Mouse (Mus musculus) lung, embryonic 16.5 days (tissue): ENCODE results near the gene Slc2a3. TPM values are rescaled to one million over a fixed set of nuclear protein-coding genes. Genes with fewer than 3 reads are reported as not detected.
"Not testable (repeated sequence)": the region's sequence is repeated elsewhere in the genome, so short reads cannot be mapped to it uniquely, and the experiment has no call there.

Source experiments
- ATAC-seq: fragments of 200-750 bp; cut with Nextera tagmentation; 2 replicates; pipeline ENCODE4 v1.8.0; 2017; ENCODE audit warnings: low read depth, mild to moderate bottlenecking, moderate library complexity
- H3K27ac ChIP-seq: fragments of 300-500 bp; sonication (generic); 2 replicates; pipeline ENCODE4 v1.5.1; 2014; ENCODE audit warnings: mild to moderate bottlenecking, control low read depth, low read length
- H3K27me3 ChIP-seq: fragments of 300-500 bp; sonication (generic); 2 replicates; pipeline ENCODE4 v1.6.1; 2014; ENCODE audit warnings: low read depth, low read length, mixed read lengths; ENCODE audit not compliant: control insufficient read depth, insufficient read depth
- H3K36me3 ChIP-seq: fragments of 300-500 bp; sonication (generic); 2 replicates; pipeline ENCODE4 v1.6.1; 2014; ENCODE audit warnings: low read length; ENCODE audit not compliant: control insufficient read depth, insufficient read depth
- H3K4me1 ChIP-seq: fragments of 300-500 bp; sonication (generic); replicated peaks from 2 replicates; pipeline ENCODE4 v1.6.1; 2014; ENCODE audit warnings: low read length, mixed read lengths; ENCODE audit not compliant: control insufficient read depth, insufficient read depth
- H3K4me2 ChIP-seq: fragments of 300-500 bp; sonication (generic); 2 replicates; pipeline ENCODE4 v1.6.1; 2014; ENCODE audit warnings: low read depth, low read length, control low read depth
- H3K4me3 ChIP-seq: fragments of 300-500 bp; sonication (generic); 2 replicates; pipeline ENCODE4 v1.5.1; 2014; ENCODE audit warnings: mild to moderate bottlenecking, low read length, control low read depth
- H3K9ac ChIP-seq: fragments of 300-500 bp; sonication (generic); 2 replicates; pipeline ENCODE4 v1.6.1; 2014; ENCODE audit warnings: low read length, control low read depth
- H3K9me3 ChIP-seq: fragments of 300-500 bp; sonication (generic); 2 replicates; pipeline ENCODE4 v1.6.1; 2016; ENCODE audit warnings: low read length; ENCODE audit not compliant: control insufficient read depth
- WGBS: fragments of 180-500 bp; shearing (Covaris S2); extraction: QIAGEN DNeasy Blood & Tissue Kit; methylation state at CpG from one replicate; pipeline ENCODE4 v1.1.7; 2014; 5-methylcytosine and 5-hydroxymethylcytosine counted together
- polyA plus RNA-seq: library from polyadenylated mRNA; unstranded; fragments of >200 nt; fragmentation: Nextera tagmentation; extraction: Ambion mirVana; gene quantifications from 2 replicates; pipeline ENCODE4 v1.2.1, GENCODE M21; 2015

Slc2a3 gene
- polyA plus RNA-seq, 1 experiment from 2014 or later, result 7.5 TPM

GRCm38 (mm10) chr6:122707036-122707800 lies 94.2 kb downstream of the Slc2a3 start, which contains the start of gene Nanog:
Nanog (plus strand) TSS chr6:122707489.
- Histone ChIP-seq H3K4me2 (no peak within 1 kb of the TSS), H3K27me3 (no peaks in the 10 kb centered on the region), H3K4me1 (peaks cover 3% of the 10 kb centered on the region), H3K4me3 (no peak within 1 kb of the TSS), H3K9ac (no peak within 1 kb of the TSS), H3K36me3 (no peaks in the 10 kb centered on the region), H3K9me3 (no peaks in the 10 kb centered on the region), H3K27ac (no peak within 1 kb of the TSS)
- 20% methylated on average over 12 of the region's 12 CpGs for whole genome bisulfite sequencing
- no peak for ATAC-seq

- no peak overlapping the region for H3K9ac ChIP-seq
- peaks cover 6% of the 10 kb centered on the region for H3K4me1 ChIP-seq
- no peak overlapping the region for H3K4me2 ChIP-seq
- H3K27ac ChIP-seq, result no peak overlapping the region
- WGBS, result 62% methylated on average over 12 of the region's 12 CpGs
- no peaks in the 10 kb centered on the region for H3K36me3 ChIP-seq
- no peaks in the 10 kb centered on the region for H3K9me3 ChIP-seq
- H3K27me3 ChIP-seq, result no peaks in the 10 kb centered on the region
- no peak for ATAC-seq
- H3K4me3 ChIP-seq, result no peak overlapping the region
Measured at GRCm38 (mm10) chr6:122706337-122706840, 95.1 kb downstream of the Slc2a3 start.

GRCm38 (mm10) chr6:122703706-122704105 lies 97.7 kb downstream of the Slc2a3 start:
- Histone ChIP-seq H3K27ac (peak overlapping the region; percentile 97), H3K9ac (no peak overlapping the region), H3K9me3 (no peaks in the 10 kb centered on the region), H3K4me3 (no peak overlapping the region), H3K4me2 (no peak overlapping the region), H3K4me1 (peaks cover 6% of the 10 kb centered on the region), H3K27me3 (no peaks in the 10 kb centered on the region), H3K36me3 (no peaks in the 10 kb centered on the region)
- no peak for ATAC-seq
- 20% methylated on average over 1 of the region's 1 CpGs for WGBS

- H3K27me3 ChIP-seq, result no peaks in the 10 kb centered on the region
- peak; percentile 1; the same call in 1 of the 2 replicates for ATAC-seq
- peak overlapping the region; percentile 62 for H3K4me2 ChIP-seq
- H3K9ac ChIP-seq, result peak overlapping the region; percentile 58; the same call in 1 of the 2 replicates
- no peaks in the 10 kb centered on the region for H3K9me3 ChIP-seq
- peak overlapping the region; percentile 44 for H3K4me3 ChIP-seq
- H3K4me1 ChIP-seq, result peaks cover 6% of the 10 kb centered on the region
- H3K36me3 ChIP-seq, result no peaks in the 10 kb centered on the region
- 9% methylated on average over 6 of the region's 6 CpGs for WGBS
- H3K27ac ChIP-seq, result peak overlapping the region; percentile 97
Measured at GRCm38 (mm10) chr6:122703251-122703650, 98.2 kb downstream of the Slc2a3 start.

- ATAC-seq, result peak; percentile 96
- Histone ChIP-seq H3K9ac (peak overlapping the region; percentile 58), H3K4me2 (peak overlapping the region; percentile 62), H3K36me3 (no peaks in the 10 kb centered on the region), H3K27me3 (no peaks in the 10 kb centered on the region), H3K27ac (peak overlapping the region; percentile 97), H3K4me1 (peaks cover 6% of the 10 kb centered on the region), H3K9me3 (no peaks in the 10 kb centered on the region), H3K4me3 (peak overlapping the region; percentile 44)
- 3% methylated on average over 20 of the region's 20 CpGs for WGBS
Measured at GRCm38 (mm10) chr6:122702480-122703124, 98.8 kb downstream of the Slc2a3 start.

- no peaks in the 10 kb centered on the region for H3K36me3 ChIP-seq
- peak overlapping the region; percentile 97 for H3K27ac ChIP-seq
- 67% methylated on average over 5 of the region's 5 CpGs for WGBS
- ATAC-seq, result peak; percentile 23
- no peak overlapping the region for H3K4me2 ChIP-seq
- H3K4me1 ChIP-seq, result peaks cover 6% of the 10 kb centered on the region
- no peaks in the 10 kb centered on the region for H3K27me3 ChIP-seq
- no peak overlapping the region for H3K4me3 ChIP-seq
- no peaks in the 10 kb centered on the region for H3K9me3 ChIP-seq
- H3K9ac ChIP-seq, result peak overlapping the region; percentile 58; the same call in 1 of the 2 replicates
Measured at GRCm38 (mm10) chr6:122701816-122702215, 99.6 kb downstream of the Slc2a3 start.

GRCm38 (mm10) chr6:122699628-122700027 lies 101.8 kb downstream of the Slc2a3 start:
- not testable (repeated sequence) for H3K27me3 ChIP-seq, ATAC-seq, H3K9me3 ChIP-seq, H3K4me2 ChIP-seq, H3K4me1 ChIP-seq, H3K4me3 ChIP-seq, H3K36me3 ChIP-seq, H3K27ac ChIP-seq, H3K9ac ChIP-seq
- WGBS, result 73% methylated on average over 2 of the region's 2 CpGs

GRCm38 (mm10) chr6:122695398-122695797 lies 106.0 kb downstream of the Slc2a3 start:
- Histone ChIP-seq H3K27ac (no peak overlapping the region), H3K4me2 (no peak overlapping the region), H3K4me1 (no peaks in the 10 kb centered on the region), H3K9ac (no peak overlapping the region), H3K27me3 (no peaks in the 10 kb centered on the region), H3K9me3 (no peaks in the 10 kb centered on the region), H3K36me3 (no peaks in the 10 kb centered on the region), H3K4me3 (no peak overlapping the region)
- WGBS, result 81% methylated on average over 3 of the region's 3 CpGs
- ATAC-seq, result no peak

- no peaks in the 10 kb centered on the region for H3K36me3 ChIP-seq
- H3K4me2 ChIP-seq, result no peak overlapping the region
- no peaks in the 10 kb centered on the region for H3K9me3 ChIP-seq
- no peak for ATAC-seq
- H3K9ac ChIP-seq, result no peak overlapping the region
- no peak overlapping the region for H3K4me3 ChIP-seq
- H3K27ac ChIP-seq, result no peak overlapping the region
- WGBS, result 85% methylated on average over 5 of the region's 5 CpGs
- no peaks in the 10 kb centered on the region for H3K4me1 ChIP-seq
- H3K27me3 ChIP-seq, result no peaks in the 10 kb centered on the region
Measured at GRCm38 (mm10) chr6:122690082-122690481, 111.4 kb downstream of the Slc2a3 start.
